Mouse (Mus musculus): ENCODE data around the gene Sim1.

Sim1 gene

GRCm38 (mm10) chr10:50901601-50902475 lies 7.3 kb downstream of the Sim1 start:
- no peak for DNase-seq (ENCODE audit: low read depth, low spot score)

- DNase-seq (ENCODE audit: low read depth, low spot score): no peak
Observed at GRCm38 (mm10) chr10:50902741-50903715, 8.5 kb downstream of the Sim1 start.

- DNase-seq (ENCODE audit: low read depth, low spot score): no peak
Observed at GRCm38 (mm10) chr10:50903846-50904763, 9.6 kb downstream of the Sim1 start.

- DNase-seq (ENCODE audit: low read depth, low spot score): no peak
Observed at GRCm38 (mm10) chr10:50904764-50905701, 10.5 kb downstream of the Sim1 start.

- DNase-seq (ENCODE audit: low read depth, low spot score): no peak
Observed at GRCm38 (mm10) chr10:50910400-50910799, 15.8 kb downstream of the Sim1 start.

GRCm38 (mm10) chr10:50910861-50911410 lies 16.4 kb downstream of the Sim1 start:
- no peak for DNase-seq (ENCODE audit: low read depth, low spot score)

GRCm38 (mm10) chr10:50915607-50916006 lies 21.1 kb downstream of the Sim1 start:
- DNase-seq (ENCODE audit: low read depth, low spot score): no peak

- DNase-seq (ENCODE audit: low read depth, low spot score): no peak
Observed at GRCm38 (mm10) chr10:50929281-50929680, 34.7 kb downstream of the Sim1 start.

- no peak for DNase-seq (ENCODE audit: low read depth, low spot score)
Observed at GRCm38 (mm10) chr10:50935673-50936072, 41.1 kb downstream of the Sim1 start.

- no peak for DNase-seq (ENCODE audit: low read depth, low spot score)
Observed at GRCm38 (mm10) chr10:50973625-50974024, 79.1 kb downstream of the Sim1 start.

GRCm38 (mm10) chr10:50981849-50982248 lies 87.3 kb downstream of the Sim1 start:
- DNase-seq (ENCODE audit: low read depth, low spot score): no peak

GRCm38 (mm10) chr10:50983620-50984019 lies 89.1 kb downstream of the Sim1 start:
- no peak for DNase-seq (ENCODE audit: low read depth, low spot score)

GRCm38 (mm10) chr10:51007798-51008197 lies 113.2 kb downstream of the Sim1 start:
- no peak for DNase-seq (ENCODE audit: low read depth, low spot score)

- DNase-seq (ENCODE audit: low read depth, low spot score): no peak
Observed at GRCm38 (mm10) chr10:51011391-51012150, 117.0 kb downstream of the Sim1 start.

- no peak for DNase-seq (ENCODE audit: low read depth, low spot score)
Observed at GRCm38 (mm10) chr10:51014901-51015300, 120.3 kb downstream of the Sim1 start.

- DNase-seq (ENCODE audit: low read depth, low spot score): no peak
Observed at GRCm38 (mm10) chr10:51015362-51015761, 120.8 kb downstream of the Sim1 start.

- no peak for DNase-seq (ENCODE audit: low read depth, low spot score)
Observed at GRCm38 (mm10) chr10:51023308-51024279, 129.0 kb downstream of the Sim1 start.
